Mouse (Mus musculus) neural tube, embryonic 14.5 days (tissue): ENCODE data around the gene Prmt7. TPM values are rescaled to one million over a fixed set of nuclear protein-coding genes. Genes with fewer than 3 reads are reported as not detected.
A peak's percentile ranks its signal among the peaks of the same experiment; 100 is the strongest.

ENCODE experiments used
- ATAC-seq: fragments of 200-750 bp; cut with Nextera tagmentation; 2 replicates; pipeline ENCODE4 v1.8.0; 2017; ENCODE audit warnings: low read depth, mild to moderate bottlenecking, moderate TSS enrichment, moderate library complexity
- H3K27ac ChIP-seq: fragments of 300-500 bp; sonication (generic); 2 replicates; pipeline ENCODE4 v1.5.1; 2014; ENCODE audit warnings: low read depth, mild to moderate bottlenecking, control low read depth, low read length, moderate library complexity, mixed read lengths
- H3K27me3 ChIP-seq: fragments of 300-500 bp; sonication (generic); 2 replicates; pipeline ENCODE4 v1.6.1; 2014; ENCODE audit warnings: low read length; ENCODE audit not compliant: control insufficient read depth, insufficient read depth
- H3K36me3 ChIP-seq: fragments of 300-500 bp; sonication (generic); 2 replicates; pipeline ENCODE4 v1.6.1; 2014; ENCODE audit warnings: low read length, mixed read lengths; ENCODE audit not compliant: control insufficient read depth, insufficient read depth
- H3K4me1 ChIP-seq: fragments of 300-500 bp; sonication (generic); 2 replicates; pipeline ENCODE4 v1.6.1; 2014; ENCODE audit warnings: low read length; ENCODE audit not compliant: control insufficient read depth, insufficient read depth
- H3K4me2 ChIP-seq: fragments of 300-500 bp; sonication (generic); 2 replicates; pipeline ENCODE4 v1.6.1; 2014; ENCODE audit warnings: mild to moderate bottlenecking, low read depth, low read length, control low read depth
- H3K4me3 ChIP-seq: fragments of 300-500 bp; sonication (generic); 2 replicates; pipeline ENCODE4 v1.5.1; 2014; ENCODE audit warnings: low read depth, low read length, control low read depth, mixed read lengths
- H3K9ac ChIP-seq: fragments of 300-500 bp; sonication (generic); replicated peaks from 2 replicates; pipeline ENCODE4 v1.6.1; 2014; ENCODE audit warnings: low read depth, mild to moderate bottlenecking, control low read depth, low read length, mixed read lengths
- H3K9me3 ChIP-seq: fragments of 300-500 bp; sonication (generic); 2 replicates; pipeline ENCODE4 v1.6.1; 2016; ENCODE audit warnings: low read length; ENCODE audit not compliant: control insufficient read depth
- WGBS: fragments of 180-500 bp; shearing (Covaris S2); extraction: QIAGEN DNeasy Blood & Tissue Kit; methylation state at CpG from one replicate; pipeline ENCODE4 v1.1.7; 2014; 5-methylcytosine and 5-hydroxymethylcytosine counted together
- polyA plus RNA-seq: library from polyadenylated mRNA; unstranded; fragments of >200 nt; fragmentation: Nextera tagmentation; extraction: Ambion mirVana; gene quantifications from 2 replicates; pipeline ENCODE4 v1.2.1, GENCODE M21; 2014

Prmt7 gene
- polyA plus RNA-seq, 1 experiment from 2014 or later, result 67.8 TPM

DNA sequence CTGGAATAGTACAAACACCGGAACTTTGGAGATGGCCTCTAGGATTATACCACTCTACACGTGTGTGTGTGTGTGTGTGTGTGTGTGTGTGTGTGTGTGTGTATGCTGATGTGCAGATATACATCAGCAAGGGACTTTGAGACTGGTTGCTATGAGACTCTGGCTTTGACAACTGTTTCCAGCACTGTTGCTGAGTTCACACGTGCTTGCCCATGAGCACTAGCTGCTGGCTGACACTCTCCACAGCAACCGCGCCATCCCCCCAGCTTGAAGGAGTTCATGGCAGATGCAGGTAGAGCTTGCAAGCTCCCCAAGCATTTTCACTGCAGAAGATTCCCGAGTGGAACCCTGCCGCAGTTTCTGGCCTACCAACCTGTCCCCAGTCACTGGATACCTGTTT is 78.7 kb downstream of the Prmt7 start:
- H3K4me3 ChIP-seq, result no peak overlapping the region
- H3K27me3 ChIP-seq, result no peaks in the 10 kb centered on the region
- 63% methylated on average over 7 of the region's 7 CpGs for WGBS
- no peak overlapping the region for H3K9ac ChIP-seq
- ATAC-seq, result no peak
- no peaks in the 10 kb centered on the region for H3K36me3 ChIP-seq
- no peak overlapping the region for H3K4me2 ChIP-seq
- peaks cover 7% of the 10 kb centered on the region for H3K4me1 ChIP-seq
- H3K9me3 ChIP-seq, result no peaks in the 10 kb centered on the region
- no peak overlapping the region for H3K27ac ChIP-seq

- H3K27ac ChIP-seq, result no peak overlapping the region
- H3K9ac ChIP-seq, result no peak overlapping the region
- no peaks in the 10 kb centered on the region for H3K27me3 ChIP-seq
- 59% methylated on average over 20 of the region's 20 CpGs for WGBS
- no peaks in the 10 kb centered on the region for H3K36me3 ChIP-seq
- no peaks in the 10 kb centered on the region for H3K9me3 ChIP-seq
- no peak overlapping the region for H3K4me2 ChIP-seq
- no peak overlapping the region for H3K4me3 ChIP-seq
- ATAC-seq, result no peak
- H3K4me1 ChIP-seq, result 0 out of 2 replicates have a peak, but pooled peaks cover under 1% of the 10 kb centered on the region
Observed at GRCm38 (mm10) chr8:106292484-106293396, 82.0 kb downstream of the Prmt7 start.

DNA sequence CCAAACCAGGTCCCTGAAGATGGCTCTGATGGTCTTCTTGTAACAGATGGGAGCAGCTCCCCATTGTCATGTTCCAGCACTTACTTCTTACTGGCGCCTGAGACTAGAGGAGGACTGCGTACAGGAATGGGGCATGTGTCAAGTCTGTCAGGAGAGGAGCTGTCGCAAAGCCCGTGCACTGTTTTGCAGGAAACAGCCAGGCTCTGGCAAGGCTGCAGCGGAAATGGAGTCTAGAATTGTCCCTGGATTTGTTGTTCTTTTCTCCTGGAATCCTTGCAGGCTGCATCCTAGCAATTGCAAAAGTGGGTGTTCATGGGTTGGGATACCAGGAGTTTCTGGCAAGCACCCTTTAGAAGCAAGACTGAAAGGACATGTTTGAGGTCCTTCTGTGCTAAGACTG is 87.5 kb downstream of the Prmt7 start:
- H3K4me3 ChIP-seq, result no peak overlapping the region
- ATAC-seq, result no peak
- no peak overlapping the region for H3K9ac ChIP-seq
- no peaks in the 10 kb centered on the region for H3K36me3 ChIP-seq
- peaks cover 11% of the 10 kb centered on the region for H3K4me1 ChIP-seq
- WGBS, result 69% methylated on average over 5 of the region's 5 CpGs
- H3K27ac ChIP-seq, result no peak overlapping the region
- H3K27me3 ChIP-seq, result no peaks in the 10 kb centered on the region
- no peak overlapping the region for H3K4me2 ChIP-seq
- H3K9me3 ChIP-seq, result no peaks in the 10 kb centered on the region

- Histone ChIP-seq H3K4me2 (no peak overlapping the region), H3K27me3 (no peaks in the 10 kb centered on the region), H3K9me3 (no peaks in the 10 kb centered on the region), H3K9ac (no peak overlapping the region), H3K4me3 (no peak overlapping the region), H3K27ac (no peak overlapping the region), H3K36me3 (no peaks in the 10 kb centered on the region), H3K4me1 (peaks cover 11% of the 10 kb centered on the region)
- WGBS, result 75% methylated on average over 1 of the region's 1 CpGs
- ATAC-seq, result no peak
Observed at GRCm38 (mm10) chr8:106298846-106299245, 88.1 kb downstream of the Prmt7 start.

GRCm38 (mm10) chr8:106299686-106300085 is 89.0 kb downstream of the Prmt7 start:
- no peak overlapping the region for H3K4me3 ChIP-seq
- H3K4me2 ChIP-seq, result no peak overlapping the region
- 78% methylated on average over 3 of the region's 3 CpGs for WGBS
- peaks cover 11% of the 10 kb centered on the region for H3K4me1 ChIP-seq
- no peak overlapping the region for H3K27ac ChIP-seq
- no peaks in the 10 kb centered on the region for H3K9me3 ChIP-seq
- no peak overlapping the region for H3K9ac ChIP-seq
- peak; percentile 29; the same call in 1 of the 2 replicates for ATAC-seq
- no peaks in the 10 kb centered on the region for H3K36me3 ChIP-seq
- no peaks in the 10 kb centered on the region for H3K27me3 ChIP-seq

- Histone ChIP-seq H3K27me3 (no peaks in the 10 kb centered on the region), H3K4me1 (peaks cover 11% of the 10 kb centered on the region), H3K27ac (peak overlapping the region; percentile 76), H3K9me3 (no peaks in the 10 kb centered on the region), H3K4me3 (no peak overlapping the region), H3K9ac (no peak overlapping the region), H3K4me2 (peak overlapping the region; percentile 26; the same call in 1 of the 2 replicates), H3K36me3 (no peaks in the 10 kb centered on the region)
- whole genome bisulfite sequencing, result 25% methylated on average over 9 of the region's 9 CpGs
- peak; percentile 72; the same call in 1 of the 2 replicates for ATAC-seq
Observed at GRCm38 (mm10) chr8:106300739-106301715, 90.3 kb downstream of the Prmt7 start.

Other genes with a start within 250 kb of the Prmt7 start
- 4.8 and 8.2 TPM in 2 replicates for gene Slc12a4, start 244.8 kb upstream of the Prmt7 start, polyA plus RNA-seq
- not detected in 2 replicates for gene Dpep3, start 231.5 kb upstream of the Prmt7 start, polyA plus RNA-seq
- 25.6 and 33.5 TPM in 2 replicates for gene Dus2, start 219.6 kb upstream of the Prmt7 start, polyA plus RNA-seq
- 0.31 TPM in 1 of 2 replicates, not detected in the other for gene Dpep2nb, start 205.0 kb upstream of the Prmt7 start, polyA plus RNA-seq
- gene Ddx28, start 199.1 kb upstream of the Prmt7 start, polyA plus RNA-seq, result 22.4 and 23.9 TPM in 2 replicates
- 3.1 and 3.2 TPM in 2 replicates for gene Nfatc3, start 152.1 kb upstream of the Prmt7 start, polyA plus RNA-seq
- not detected in 2 replicates for gene Esrp2, start 74.0 kb upstream of the Prmt7 start, polyA plus RNA-seq
- gene Pla2g15, start 60.5 kb upstream of the Prmt7 start, polyA plus RNA-seq, result 5.1 and 14.6 TPM in 2 replicates
- gene Slc7a6, start 42.1 kb upstream of the Prmt7 start, polyA plus RNA-seq, result 65.3 and 74.7 TPM in 2 replicates
- 38.0 and 38.7 TPM in 2 replicates for gene Slc7a6os, start within 50 bp of the Prmt7 start, polyA plus RNA-seq
- 39.5 and 43.3 TPM in 2 replicates for gene Smpd3, start 127.1 kb downstream of the Prmt7 start, polyA plus RNA-seq
- 46.1 and 46.8 TPM in 2 replicates for gene Zfp90, start 204.4 kb downstream of the Prmt7 start, polyA plus RNA-seq